In genomic region chr13:55014451-55014850, GRCm38 (mm10) we compare ENCODE assay signal across 22 mouse cellular contexts. TPM values are rescaled to one million over a fixed set of nuclear protein-coding genes. Genes with fewer than 3 reads are reported as not detected.
DNase-seq lines count a peak whose midpoint lies in the region; ATAC-seq lines count a peak whose summit lies in the region.
"Had no signal": no experiment of that assay in that cellular context is flagged by ENCODE, and none has a peak within 500 bp of the region (broad histone marks: within the 10 kb centered on the region; RNA-seq: fewer than 3 reads in every experiment).

No protein-coding gene starts in this region.

- H3K4me3 ChIP-seq in heart, embryonic 10.5 days = no peak overlapping the region
- no peak overlapping the region for H3K4me3 ChIP-seq in heart, embryonic 11.5 days (ENCODE audit: low read depth, low read length)
- H3K4me3 ChIP-seq in midbrain, embryonic 10.5 days = no peak overlapping the region
- H3K4me3 ChIP-seq in midbrain, embryonic 11.5 days (ENCODE audit: low read depth, low read length) = no peak overlapping the region
- H3K4me3 ChIP-seq in neural tube, embryonic 11.5 days (ENCODE audit: low read depth, low read length) = no peak overlapping the region
- H3K4me3 ChIP-seq: embryonic facial prominence, embryonic 12.5 days; embryonic facial prominence, embryonic 15.5 days; forebrain, embryonic 12.5 days; forebrain, embryonic 15.5 days; heart, embryonic 13.5 days; hindbrain, embryonic 15.5 days; intestine, embryonic 15.5 days had no signal

- peaks cover 52% of the 10 kb centered on the region for H3K27me3 ChIP-seq in heart, embryonic 10.5 days (ENCODE audit: insufficient read depth, poor library complexity, severe bottlenecking)
- peaks cover 18% of the 10 kb centered on the region for H3K27me3 ChIP-seq in heart, embryonic 11.5 days (ENCODE audit: control insufficient read depth, insufficient read depth, low read length)
- H3K27me3 ChIP-seq in midbrain, embryonic 10.5 days (ENCODE audit: low read depth, poor library complexity, severe bottlenecking) = peaks cover 54% of the 10 kb centered on the region
- peaks cover 10% of the 10 kb centered on the region; the same call in 1 of the 2 replicates for H3K27me3 ChIP-seq in midbrain, embryonic 11.5 days (ENCODE audit: control insufficient read depth, insufficient read depth, low read length)
- no peaks in the 10 kb centered on the region for H3K27me3 ChIP-seq in neural tube, embryonic 11.5 days (ENCODE audit: control insufficient read depth, insufficient read depth, low read length)
- H3K27me3 ChIP-seq: embryonic facial prominence, embryonic 15.5 days; forebrain, embryonic 15.5 days; intestine, embryonic 15.5 days had no signal

- H3K4me1 ChIP-seq in heart, embryonic 10.5 days = peaks cover 6% of the 10 kb centered on the region
- peaks cover 4% of the 10 kb centered on the region; the same call in 1 of the 2 replicates for H3K4me1 ChIP-seq in heart, embryonic 11.5 days (ENCODE audit: control insufficient read depth, insufficient read depth, low read length)
- H3K4me1 ChIP-seq in midbrain, embryonic 10.5 days = peaks cover 59% of the 10 kb centered on the region
- H3K4me1 ChIP-seq in midbrain, embryonic 11.5 days (ENCODE audit: control insufficient read depth, insufficient read depth, low read length) = peaks cover 11% of the 10 kb centered on the region
- H3K4me1 ChIP-seq in neural tube, embryonic 11.5 days (ENCODE audit: control insufficient read depth, insufficient read depth, low read length) = peaks cover 13% of the 10 kb centered on the region
- H3K4me1 ChIP-seq: embryonic facial prominence, embryonic 15.5 days had no signal

- peak; percentile 69 for DNase-seq in heart, embryonic 10.5 days (ENCODE audit: low spot score)
- no peak for DNase-seq in midbrain, embryonic 10.5 days (ENCODE audit: low spot score)
- DNase-seq in midbrain, embryonic 11.5 days (ENCODE audit: low spot score, missing footprints) = no peak
- no peak for DNase-seq in neural tube, embryonic 11.5 days (ENCODE audit: low spot score)
- DNase-seq in left cerebral cortex, postnatal 36 days (ENCODE audit: low spot score in 2 of 2) = no peak
- DNase-seq: adrenal gland, adult 2 months; cerebellum, adult 11 months; cerebellum, adult 9-11 months; cerebellum, postnatal 25 days; gastrocnemius, postnatal 10 days; heart, postnatal 14 days had no signal

- H3K9me3 ChIP-seq in heart, embryonic 10.5 days = no peaks in the 10 kb centered on the region
- H3K9me3 ChIP-seq in heart, embryonic 11.5 days (replicated peaks; ENCODE audit: control insufficient read depth, low read length) = no peaks in the 10 kb centered on the region
- no peaks in the 10 kb centered on the region for H3K9me3 ChIP-seq in midbrain, embryonic 10.5 days (replicated peaks)
- H3K9me3 ChIP-seq in midbrain, embryonic 11.5 days (ENCODE audit: control insufficient read depth, low read length) = no peaks in the 10 kb centered on the region
- H3K9me3 ChIP-seq in neural tube, embryonic 11.5 days (ENCODE audit: control insufficient read depth, low read length) = no peaks in the 10 kb centered on the region
- H3K9me3 ChIP-seq: embryonic facial prominence, embryonic 12.5 days; embryonic facial prominence, embryonic 15.5 days; forebrain, embryonic 12.5 days; forebrain, embryonic 15.5 days; heart, embryonic 13.5 days; hindbrain, embryonic 15.5 days; intestine, embryonic 15.5 days had no signal

- no peak overlapping the region for H3K9ac ChIP-seq in heart, embryonic 11.5 days (ENCODE audit: low read depth, low read length)
- no peak overlapping the region for H3K9ac ChIP-seq in midbrain, embryonic 11.5 days (ENCODE audit: low read length)
- no peak overlapping the region for H3K9ac ChIP-seq in neural tube, embryonic 11.5 days (ENCODE audit: low read length)
- H3K9ac ChIP-seq: embryonic facial prominence, embryonic 12.5 days; embryonic facial prominence, embryonic 15.5 days; forebrain, embryonic 12.5 days; forebrain, embryonic 15.5 days; heart, embryonic 13.5 days; hindbrain, embryonic 15.5 days; intestine, embryonic 15.5 days had no signal

- intact Hi-C loops in left cerebral cortex, postnatal 36 days (cut with DNase I) = loop anchor here (5.0 kb wide), 1 partner anchor 33 kb away; no protein-coding TSS in a partner anchor

- no peak overlapping the region for H3K27ac ChIP-seq in heart, embryonic 10.5 days
- H3K27ac ChIP-seq in heart, embryonic 11.5 days (ENCODE audit: low read depth, low read length) = no peak overlapping the region
- H3K27ac ChIP-seq in midbrain, embryonic 10.5 days (replicated peaks) = peak overlapping the region; percentile 30; the same call in 1 of the 2 replicates
- H3K27ac ChIP-seq in midbrain, embryonic 11.5 days (ENCODE audit: low read depth, low read length) = no peak overlapping the region
- 0 out of 2 replicates have a peak overlapping the region, but pooled peaks have one; percentile 2 for H3K27ac ChIP-seq in neural tube, embryonic 11.5 days (ENCODE audit: low read depth, low read length)
- H3K27ac ChIP-seq: embryonic facial prominence, embryonic 12.5 days; embryonic facial prominence, embryonic 15.5 days; forebrain, embryonic 12.5 days; forebrain, embryonic 15.5 days; heart, embryonic 13.5 days; hindbrain, embryonic 15.5 days; intestine, embryonic 15.5 days had no signal

- 68% methylated on average over 9 of the region's 9 CpGs for WGBS in heart, embryonic 10.5 days
- 68% methylated on average over 9 of the region's 9 CpGs for WGBS in heart, embryonic 11.5 days (ENCODE audit: insufficient replicate concordance)
- 61% methylated on average over 9 of the region's 9 CpGs for WGBS in midbrain, embryonic 10.5 days
- 55% methylated on average over 9 of the region's 9 CpGs for WGBS in midbrain, embryonic 11.5 days
- WGBS in neural tube, embryonic 11.5 days = 43% methylated on average over 9 of the region's 9 CpGs

- no peak for ATAC-seq in heart, embryonic 11.5 days (replicated peaks; ENCODE audit: insufficient number of reproducible peaks, low FRiP score, low TSS enrichment)
- no peak for ATAC-seq in midbrain, embryonic 11.5 days (ENCODE audit: low FRiP score)
- ATAC-seq in neural tube, embryonic 11.5 days (ENCODE audit: insufficient read depth, low FRiP score, low TSS enrichment) = no peak
- ATAC-seq: CD4-positive, CD25-positive, alpha-beta regulatory T cell, adult 4 months; forebrain, embryonic 15.5 days; intestine, embryonic 15.5 days had no signal

- no peak overlapping the region for H3K4me2 ChIP-seq in heart, embryonic 11.5 days
- H3K4me2 ChIP-seq in midbrain, embryonic 11.5 days = no peak overlapping the region
- no peak overlapping the region for H3K4me2 ChIP-seq in neural tube, embryonic 11.5 days (ENCODE audit: low read depth)
- H3K4me2 ChIP-seq: embryonic facial prominence, embryonic 12.5 days; embryonic facial prominence, embryonic 15.5 days; forebrain, embryonic 12.5 days; forebrain, embryonic 15.5 days; heart, embryonic 13.5 days; hindbrain, embryonic 15.5 days; intestine, embryonic 15.5 days had no signal

- no peaks in the 10 kb centered on the region for H3K36me3 ChIP-seq in heart, embryonic 10.5 days
- H3K36me3 ChIP-seq in heart, embryonic 11.5 days (ENCODE audit: control insufficient read depth, insufficient read depth, low read length) = no peaks in the 10 kb centered on the region
- H3K36me3 ChIP-seq in midbrain, embryonic 10.5 days = no peaks in the 10 kb centered on the region
- no peaks in the 10 kb centered on the region for H3K36me3 ChIP-seq in midbrain, embryonic 11.5 days (ENCODE audit: control insufficient read depth, insufficient read depth, low read length)
- H3K36me3 ChIP-seq in neural tube, embryonic 11.5 days (ENCODE audit: control insufficient read depth, insufficient read depth, low read length) = no peaks in the 10 kb centered on the region
- H3K36me3 ChIP-seq: embryonic facial prominence, embryonic 12.5 days; embryonic facial prominence, embryonic 15.5 days; forebrain, embryonic 12.5 days; forebrain, embryonic 15.5 days; heart, embryonic 13.5 days; hindbrain, embryonic 15.5 days; intestine, embryonic 15.5 days had no signal

RNA-seq across cellular contexts. Expression of gene Hk3, which starts 6.7 kb away (rescaled TPM):
- polyA plus RNA-seq in heart, embryonic 10.5 days (2016; fragmentation: Nextera tagmentation; extraction: Ambion mirVana) = 0.43 TPM in 1 of 2 replicates, not detected in the other
- polyA plus RNA-seq in heart, embryonic 11.5 days (2014; fragmentation: Nextera tagmentation; extraction: Ambion mirVana) = 0.16 and 0.54 TPM in 2 replicates
- polyA plus RNA-seq in midbrain, embryonic 10.5 days (2016; fragmentation: Nextera tagmentation; extraction: Ambion mirVana) = 1.1 and 1.4 TPM in 2 replicates
- 0.94 and 0.95 TPM in 2 replicates for polyA plus RNA-seq in midbrain, embryonic 11.5 days (2014; fragmentation: Nextera tagmentation; extraction: Ambion mirVana)
- polyA plus RNA-seq in neural tube, embryonic 11.5 days (2014; fragmentation: Nextera tagmentation; extraction: Ambion mirVana) = 1.1 and 1.5 TPM in 2 replicates
- total RNA-seq in left cerebral cortex, postnatal 36 days (2021) = 1 to 10 TPM; 1.1 to 1.7 TPM
- total RNA-seq: MEL had no signal
- polyA plus RNA-seq: C2C12 had no signal

Comparison
In these comparisons a context has a peak if more than half of its experiments do, and no peak if none do; other contexts are left out.
1. H3K27ac ChIP-seq: peak in midbrain, embryonic 10.5 days (single experiment) and neural tube, embryonic 11.5 days (single experiment); none in heart, embryonic 10.5 days (single experiment), heart, embryonic 11.5 days (single experiment) and midbrain, embryonic 11.5 days (single experiment).